Mouse (Mus musculus) megakaryocyte, embryonic 14.5 days (primary cell): ENCODE data around the gene Zmynd12. TPM values are rescaled to one million over a fixed set of nuclear protein-coding genes. Genes with fewer than 3 reads are reported as not detected.

ENCODE experiments used
- H3K27me3 ChIP-seq: replicated peaks from 2 replicates; pipeline ENCODE3; 2012; ENCODE audit warnings: inconsistent platforms
- H3K36me3 ChIP-seq: replicated peaks from 2 replicates; pipeline ENCODE3; 2012; ENCODE audit warnings: low read length, inconsistent platforms, mixed read lengths
- H3K4me1 ChIP-seq: 2 replicates; pipeline ENCODE4 v1.6.1; 2012; ENCODE audit warnings: inconsistent platforms
- H3K4me3 ChIP-seq: replicated peaks from 2 replicates; pipeline ENCODE3; 2012; ENCODE audit warnings: moderate library complexity, mild to moderate bottlenecking, inconsistent platforms
- H3K9me3 ChIP-seq: 2 replicates; pipeline ENCODE4 v1.6.1; 2012; ENCODE audit warnings: inconsistent platforms
- FLI1 ChIP-seq: IDR thresholded peaks from 2 replicates; pipeline ENCODE4 v1.6.1; 2012; ENCODE audit warnings: low read length, inconsistent platforms, mixed read lengths
- GATA1 ChIP-seq: IDR thresholded peaks from 3 replicates; pipeline ENCODE4 v1.6.1; 2012; ENCODE audit warnings: mixed read lengths, low read length, inconsistent platforms, borderline replicate concordance
- polyA plus RNA-seq: library from polyadenylated mRNA; stranded (reverse); fragments of >175 nt; gene quantifications from 2 replicates; pipeline ENCODE4 v1.2.3, GENCODE M21; 2012; ENCODE audit warnings: low replicate concordance; ENCODE audit not compliant: insufficient read depth

Zmynd12 gene
- polyA plus RNA-seq, 1 experiment, result not detected

DNA sequence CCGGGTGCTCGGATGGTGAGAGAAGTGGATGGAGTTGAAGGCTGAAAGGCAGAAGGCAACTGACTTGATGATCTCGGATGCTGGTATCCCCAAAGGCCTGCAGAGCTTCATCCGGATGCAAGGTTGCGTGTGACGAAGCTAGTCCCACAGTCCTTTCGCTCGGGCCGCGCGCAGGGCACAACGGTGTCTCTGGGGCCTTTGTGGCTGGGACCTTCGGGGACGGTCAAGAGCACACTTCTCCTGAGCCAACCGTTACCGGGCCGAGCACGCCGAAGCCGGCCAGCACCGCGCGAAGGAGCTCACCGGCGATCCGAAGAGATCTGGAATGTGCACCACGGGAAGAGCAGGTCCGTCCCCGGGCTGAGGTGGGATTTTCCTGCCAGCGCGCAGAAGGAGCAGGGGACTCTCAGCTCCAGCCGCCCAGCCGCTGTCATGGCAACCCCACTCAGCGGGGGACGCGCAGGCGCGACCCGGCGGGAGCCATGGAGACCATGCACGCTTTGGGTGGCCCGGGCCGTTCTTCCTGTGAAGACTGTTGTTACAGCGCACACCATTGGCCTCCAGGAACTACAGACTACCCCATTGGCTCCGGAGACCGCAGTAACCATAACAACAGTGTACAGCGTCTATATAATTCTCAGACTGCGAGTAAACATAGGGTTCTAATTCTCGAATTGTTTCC lies 7.4 kb upstream of the Zmynd12 start, which contains the start of gene Ccdc30:
Gene Ccdc30, minus strand, starts transcription at position 450 of the 682 bp plus-strand sequence.
- Histone ChIP-seq H3K9me3 (no peaks in the 10 kb centered on the region), H3K27me3 (peaks cover 12% of the 10 kb centered on the region), H3K36me3 (peaks cover 6% of the 10 kb centered on the region), H3K4me3 (peak within 1 kb of the TSS; percentile 90), H3K4me1 (peaks cover 39% of the 10 kb centered on the region)
- no peak for TF ChIP-seq FLI1
- no peak for TF ChIP-seq GATA1

DNA sequence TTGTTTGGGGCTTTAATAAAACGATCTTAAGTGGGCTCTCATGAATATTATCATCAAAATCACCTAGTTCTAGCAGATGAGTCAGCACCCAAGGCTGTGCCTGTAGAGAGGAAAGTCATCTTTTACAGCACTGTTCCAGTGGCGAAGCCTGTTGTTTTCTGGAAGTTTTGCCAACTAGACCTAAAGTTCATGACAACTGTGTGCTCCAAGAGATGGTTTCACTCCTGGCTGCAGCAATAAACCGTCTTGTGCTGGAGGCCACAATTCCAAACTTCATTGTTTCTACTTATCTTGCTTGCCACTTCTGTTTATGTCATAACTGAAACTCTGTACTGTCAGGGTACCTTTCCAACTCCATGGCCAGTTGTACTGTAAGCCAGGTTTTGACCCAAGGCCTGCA lies 5.3 kb upstream of the Zmynd12 start:
- Histone ChIP-seq H3K4me1 (peaks cover 53% of the 10 kb centered on the region), H3K27me3 (peaks cover 10% of the 10 kb centered on the region), H3K36me3 (peaks cover 9% of the 10 kb centered on the region), H3K9me3 (no peaks in the 10 kb centered on the region), H3K4me3 (no peak overlapping the region)
- TF ChIP-seq FLI1, result no peak
- TF ChIP-seq GATA1, result no peak

- H3K27me3 ChIP-seq, result peaks cover 10% of the 10 kb centered on the region
- TF ChIP-seq GATA1, result no peak
- TF ChIP-seq FLI1, result no peak
- no peaks in the 10 kb centered on the region for H3K9me3 ChIP-seq
- H3K4me3 ChIP-seq, result no peak overlapping the region
- H3K4me1 ChIP-seq, result peaks cover 50% of the 10 kb centered on the region
- peaks cover 9% of the 10 kb centered on the region for H3K36me3 ChIP-seq
These were observed 4.7 kb upstream of the Zmynd12 start for GRCm38 (mm10) chr4:119417894-119418293.

DNA sequence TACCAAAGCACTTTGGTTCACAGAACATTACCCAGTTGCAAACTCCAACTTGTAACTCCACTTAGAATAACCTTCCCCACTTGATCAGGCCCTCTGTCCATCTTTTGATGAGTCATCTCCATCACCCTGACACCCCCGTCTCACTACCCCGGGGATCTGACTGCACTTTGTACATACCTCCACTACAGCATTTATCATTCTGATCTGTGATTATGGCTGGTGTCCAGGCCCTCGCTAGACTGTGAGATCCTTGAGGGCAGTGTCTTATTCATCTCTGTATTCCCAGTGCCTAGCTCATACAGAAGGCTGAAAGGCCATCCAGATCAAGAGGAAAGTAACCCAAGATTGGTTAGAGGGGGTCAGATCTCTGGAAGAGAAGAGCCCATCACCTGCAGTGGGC lies 1.4 kb upstream of the Zmynd12 start:
- no peak for TF ChIP-seq FLI1
- no peak for TF ChIP-seq GATA1
- H3K4me3 ChIP-seq, result peak overlapping the region; percentile 81
- peaks cover 51% of the 10 kb centered on the region for H3K4me1 ChIP-seq
- no peaks in the 10 kb centered on the region for H3K9me3 ChIP-seq
- H3K27me3 ChIP-seq, result peaks cover 2% of the 10 kb centered on the region
- H3K36me3 ChIP-seq, result peaks cover 9% of the 10 kb centered on the region

GRCm38 (mm10) chr4:119421921-119422293 lies 707 bp upstream of the Zmynd12 start:
- Histone ChIP-seq H3K9me3 (no peaks in the 10 kb centered on the region), H3K27me3 (peaks cover 2% of the 10 kb centered on the region), H3K4me1 (peaks cover 49% of the 10 kb centered on the region), H3K4me3 (peak overlapping the region; percentile 94), H3K36me3 (peaks cover 9% of the 10 kb centered on the region)
- TF ChIP-seq FLI1 (no peak), GATA1 (no peak)

- TF ChIP-seq FLI1 (no peak), GATA1 (no peak)
- Histone ChIP-seq H3K9me3 (no peaks in the 10 kb centered on the region), H3K4me1 (peaks cover 50% of the 10 kb centered on the region), H3K27me3 (peaks cover 7% of the 10 kb centered on the region), H3K36me3 (peaks cover 4% of the 10 kb centered on the region), H3K4me3 (no peak overlapping the region)
These were observed 2.5 kb downstream of the Zmynd12 start for GRCm38 (mm10) chr4:119425077-119425476.

GRCm38 (mm10) chr4:119425601-119426000 lies 3.0 kb downstream of the Zmynd12 start:
- peaks cover under 1% of the 10 kb centered on the region for H3K36me3 ChIP-seq
- TF ChIP-seq GATA1, result no peak
- no peak for TF ChIP-seq FLI1
- no peak overlapping the region for H3K4me3 ChIP-seq
- H3K9me3 ChIP-seq, result no peaks in the 10 kb centered on the region
- peaks cover 50% of the 10 kb centered on the region for H3K4me1 ChIP-seq
- H3K27me3 ChIP-seq, result peaks cover 7% of the 10 kb centered on the region

DNA sequence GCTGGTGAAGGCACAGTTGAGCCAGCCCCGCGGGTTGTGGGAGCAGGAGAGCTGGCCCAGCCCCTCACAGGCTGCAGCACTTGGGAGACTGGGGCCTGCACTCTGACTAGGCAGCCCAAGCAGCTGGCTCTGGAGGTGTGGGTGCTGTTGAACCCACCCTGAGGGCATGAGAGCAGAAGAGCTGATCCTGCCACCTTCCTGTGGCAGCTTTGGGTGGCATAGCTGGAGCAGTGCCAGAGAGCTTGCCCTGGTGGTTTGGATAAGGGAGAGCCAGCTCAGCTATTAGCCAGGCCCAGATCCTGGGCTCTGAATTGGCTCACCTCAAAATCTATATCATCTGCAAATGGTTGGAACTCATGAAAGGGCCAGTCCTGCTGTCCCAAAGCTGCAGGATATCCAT lies 5.1 kb downstream of the Zmynd12 start:
- TF ChIP-seq FLI1 (no peak), GATA1 (no peak)

GRCm38 (mm10) chr4:119430678-119431077 lies 8.1 kb downstream of the Zmynd12 start:
- Histone ChIP-seq H3K4me3 (peak overlapping the region; percentile 75), H3K9me3 (peaks cover 13% of the 10 kb centered on the region), H3K27me3 (peaks cover 31% of the 10 kb centered on the region), H3K36me3 (no peaks in the 10 kb centered on the region), H3K4me1 (peaks cover 17% of the 10 kb centered on the region)
- TF ChIP-seq GATA1 (no peak), FLI1 (no peak)

More for the DNA sequence above, 5.1 kb downstream of the Zmynd12 start:
- H3K36me3 ChIP-seq, result no peaks in the 10 kb centered on the region
- H3K27me3 ChIP-seq, result peaks cover 12% of the 10 kb centered on the region
- H3K4me1 ChIP-seq, result peaks cover 40% of the 10 kb centered on the region
- no peak overlapping the region for H3K4me3 ChIP-seq
- H3K9me3 ChIP-seq, result no peaks in the 10 kb centered on the region

DNA sequence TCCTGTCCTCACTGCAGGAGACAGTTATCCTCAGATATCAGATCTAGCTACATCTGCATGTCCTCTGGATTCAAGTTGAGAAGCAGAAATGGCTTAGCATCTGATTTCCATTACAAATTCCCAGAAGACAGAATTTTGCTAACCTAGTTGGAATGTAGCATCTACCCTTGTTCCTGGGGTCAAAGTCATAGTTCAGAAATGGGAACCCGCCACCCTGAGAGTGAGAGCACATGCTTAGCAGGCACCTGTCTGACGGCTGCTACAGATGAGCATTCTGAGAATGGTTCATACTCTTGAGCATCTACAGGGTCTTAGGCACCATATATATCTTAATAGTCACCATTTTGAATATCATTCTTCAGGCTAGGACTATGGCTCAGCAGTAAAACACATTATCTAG lies 15.3 kb downstream of the Zmynd12 start:
- TF ChIP-seq GATA1 (no peak), FLI1 (no peak)
- Histone ChIP-seq H3K36me3 (no peaks in the 10 kb centered on the region), H3K9me3 (peaks cover 45% of the 10 kb centered on the region), H3K4me3 (no peak overlapping the region), H3K27me3 (peaks cover 51% of the 10 kb centered on the region), H3K4me1 (peaks cover 4% of the 10 kb centered on the region; the same call in 1 of the 2 replicates)

- no peaks in the 10 kb centered on the region for H3K36me3 ChIP-seq
- H3K9me3 ChIP-seq, result peaks cover 22% of the 10 kb centered on the region
- TF ChIP-seq FLI1 (no peak), GATA1 (no peak)
- H3K27me3 ChIP-seq, result peaks cover 45% of the 10 kb centered on the region
- peaks cover 4% of the 10 kb centered on the region; the same call in 1 of the 2 replicates for H3K4me1 ChIP-seq
- H3K4me3 ChIP-seq, result no peak overlapping the region
These were observed 19.2 kb downstream of the Zmynd12 start for GRCm38 (mm10) chr4:119441836-119442235.
